Mouse (Mus musculus) CH12.LX (cell line): ENCODE measurements around the gene Tctn1. TPM values are rescaled to one million over a fixed set of nuclear protein-coding genes. Genes with fewer than 3 reads are reported as not detected.

Source experiments
- DNase-seq: peaks from one replicate; pipeline ENCODE4 v3.0.0-alpha.2; 2013; ENCODE audit errors: extremely low read depth
- H3K27ac ChIP-seq: 2 replicates; pipeline ENCODE4 v1.5.1; 2012; ENCODE audit warnings: low read depth, mild to moderate bottlenecking, control low read depth, moderate library complexity; ENCODE audit not compliant: insufficient read depth
- H3K27me3 ChIP-seq: replicated peaks from 2 replicates; pipeline ENCODE3; 2012; ENCODE audit warnings: inconsistent platforms
- H3K36me3 ChIP-seq, 2 experiments: replicated peaks in 1 of 2; 2 replicates each; pipeline versions ENCODE3 to v1.6.1; 2012; ENCODE audit warnings: inconsistent platforms in 1 of 2, low read length in 1 of 2, mild to moderate bottlenecking in 1 of 2, mixed read lengths in 1 of 2, moderate library complexity in 1 of 2; ENCODE audit not compliant: control insufficient read depth in 1 of 2, insufficient read depth in 1 of 2
- H3K4me1 ChIP-seq, 2 experiments: 2 replicates each; pipeline ENCODE4 v1.6.1; 2012; ENCODE audit warnings: inconsistent platforms in 1 of 2, moderate library complexity in 1 of 2; ENCODE audit not compliant: insufficient read depth in 2 of 2, control insufficient read depth in 1 of 2
- H3K4me2 ChIP-seq: 2 replicates; pipeline ENCODE4 v1.6.1; 2012; ENCODE audit warnings: low read depth, mild to moderate bottlenecking, control low read depth; ENCODE audit not compliant: poor library complexity, insufficient read depth, severe bottlenecking
- H3K4me3 ChIP-seq, 3 experiments: fragments of 150-350 bp in 1 of 3; sonication (generic) in 1 of 3; replicated peaks in 1 of 3; 2 replicates each; pipeline versions ENCODE3 to v1.5.1; 2011 to 2012; ENCODE audit warnings: low read depth in 2 of 3, low read length in 2 of 3, mild to moderate bottlenecking in 2 of 3, moderate library complexity in 2 of 3, control low read depth in 1 of 3, improper control_type of control experiment in 1 of 3, inconsistent platforms in 1 of 3, mixed read lengths in 1 of 3; ENCODE audit not compliant: poor library complexity in 1 of 3
- H3K79me2 ChIP-seq: replicated peaks from 2 replicates; pipeline ENCODE4 v1.6.1; 2012; ENCODE audit warnings: mild to moderate bottlenecking, moderate library complexity; ENCODE audit not compliant: control insufficient read depth, poor library complexity, insufficient read depth, severe bottlenecking; ENCODE audit errors: extremely low read depth
- H3K9ac ChIP-seq: 2 replicates; pipeline ENCODE4 v1.6.1; 2012; ENCODE audit warnings: low read depth, mild to moderate bottlenecking, control low read depth, moderate library complexity; ENCODE audit not compliant: insufficient read depth
- H3K9me3 ChIP-seq: replicated peaks from 2 replicates; pipeline ENCODE3; 2012; ENCODE audit warnings: low read length, inconsistent platforms, mixed read lengths
- CHD2 ChIP-seq: IDR thresholded peaks from 2 replicates; pipeline ENCODE4 v1.6.1; 2011; ENCODE audit warnings: low read length, improper control_type of control experiment
- ELF1 ChIP-seq: IDR thresholded peaks from 2 replicates; pipeline ENCODE4 v1.6.1; 2014; ENCODE audit warnings: low read depth, mild to moderate bottlenecking, inconsistent platforms, low read length, improper control_type of control experiment
- EP300 ChIP-seq: IDR thresholded peaks from 2 replicates; pipeline ENCODE4 v1.6.1; 2011; ENCODE audit warnings: low read length, improper control_type of control experiment
- ETS1 ChIP-seq: conservative IDR thresholded peaks from 2 replicates; pipeline ENCODE4 v1.6.1; 2012; ENCODE audit warnings: low read depth, mild to moderate bottlenecking, inconsistent platforms, low read length, improper control_type of control experiment, moderate library complexity
- GABPA ChIP-seq: IDR thresholded peaks from 2 replicates; pipeline ENCODE4 v1.6.1; 2012; ENCODE audit warnings: low read depth, low read length, improper control_type of control experiment, inconsistent platforms; ENCODE audit not compliant: insufficient replicate concordance
- HCFC1 ChIP-seq: IDR thresholded peaks from 2 replicates; pipeline ENCODE4 v1.6.1; 2012; ENCODE audit warnings: low read depth, mild to moderate bottlenecking, inconsistent platforms, low read length, improper control_type of control experiment
- JUND ChIP-seq: conservative IDR thresholded peaks from 2 replicates; pipeline ENCODE4 v1.6.1; 2011; ENCODE audit warnings: low read depth, low read length, improper control_type of control experiment
- KAT2A ChIP-seq: IDR thresholded peaks from 2 replicates; pipeline ENCODE4 v1.6.1; 2012; ENCODE audit warnings: low read length, improper control_type of control experiment, inconsistent platforms; ENCODE audit not compliant: insufficient replicate concordance
- MAX ChIP-seq: IDR thresholded peaks from 2 replicates; pipeline ENCODE4 v1.6.1; 2011; ENCODE audit warnings: low read length, improper control_type of control experiment
- MAZ ChIP-seq: IDR thresholded peaks from 2 replicates; pipeline ENCODE4 v1.6.1; 2012; ENCODE audit warnings: low read depth, mild to moderate bottlenecking, inconsistent platforms, low read length, improper control_type of control experiment, moderate library complexity
- MEF2A ChIP-seq: IDR thresholded peaks from 2 replicates; pipeline ENCODE4 v1.6.1; 2014; ENCODE audit warnings: low read depth, mild to moderate bottlenecking, inconsistent platforms, low read length, improper control_type of control experiment, borderline replicate concordance
- MXI1 ChIP-seq: IDR thresholded peaks from 2 replicates; pipeline ENCODE4 v1.6.1; 2011; ENCODE audit warnings: mild to moderate bottlenecking, low read depth, low read length, improper control_type of control experiment
- MYC ChIP-seq: IDR thresholded peaks from 2 replicates; pipeline ENCODE4 v1.6.1; 2011; ENCODE audit warnings: low read depth, mild to moderate bottlenecking, improper control_type of control experiment, low read length
- NELFE ChIP-seq: IDR thresholded peaks from 2 replicates; pipeline ENCODE4 v1.6.1; 2011; ENCODE audit warnings: low read depth, low read length, improper control_type of control experiment
- NRF1 ChIP-seq: IDR thresholded peaks from 2 replicates; pipeline ENCODE4 v1.6.1; 2014; ENCODE audit warnings: low read depth, mild to moderate bottlenecking, inconsistent platforms, low read length, improper control_type of control experiment, moderate library complexity
- POLR2A ChIP-seq: IDR thresholded peaks from 2 replicates; pipeline ENCODE4 v1.6.1; 2011; ENCODE audit warnings: low read depth, mild to moderate bottlenecking, improper control_type of control experiment, low read length
- RAD21 ChIP-seq: IDR thresholded peaks from 2 replicates; pipeline ENCODE4 v1.6.1; 2011; ENCODE audit warnings: low read depth, mild to moderate bottlenecking, low read length, improper control_type of control experiment, moderate library complexity
- RCOR1 ChIP-seq: conservative IDR thresholded peaks from 2 replicates; pipeline ENCODE4 v1.6.1; 2012; ENCODE audit warnings: low read depth, mild to moderate bottlenecking, inconsistent platforms, low read length, improper control_type of control experiment
- SIN3A ChIP-seq: IDR thresholded peaks from 2 replicates; pipeline ENCODE4 v1.6.1; 2012; ENCODE audit warnings: low read length, improper control_type of control experiment, inconsistent platforms
- SMC3 ChIP-seq: IDR thresholded peaks from 2 replicates; pipeline ENCODE4 v1.6.1; 2011; ENCODE audit warnings: low read depth, low read length, improper control_type of control experiment
- TBP ChIP-seq: conservative IDR thresholded peaks from 2 replicates; pipeline ENCODE4 v1.6.1; 2011; ENCODE audit warnings: low read depth, low read length, improper control_type of control experiment
- TCF12 ChIP-seq: IDR thresholded peaks from 2 replicates; pipeline ENCODE4 v1.6.1; 2014; ENCODE audit warnings: low read depth, mild to moderate bottlenecking, inconsistent platforms, low read length, improper control_type of control experiment
- UBTF ChIP-seq: IDR thresholded peaks from 2 replicates; pipeline ENCODE4 v1.6.1; 2012; ENCODE audit warnings: low read depth, mild to moderate bottlenecking, inconsistent platforms, low read length, improper control_type of control experiment, moderate library complexity
- USF1 ChIP-seq: IDR thresholded peaks from 2 replicates; pipeline ENCODE4 v1.6.1; 2014; ENCODE audit warnings: low read depth, mild to moderate bottlenecking, inconsistent platforms, low read length, improper control_type of control experiment
- ZMIZ1 ChIP-seq: IDR thresholded peaks from 2 replicates; pipeline ENCODE4 v1.6.1; 2012; ENCODE audit warnings: low read depth, mild to moderate bottlenecking, inconsistent platforms, low read length, improper control_type of control experiment
- ZNF384 ChIP-seq: IDR thresholded peaks from 2 replicates; pipeline ENCODE4 v1.6.1; 2012; ENCODE audit warnings: low read depth, low read length, improper control_type of control experiment, inconsistent platforms
- dilution Hi-C: fragments of 300-500 bp; cut with MboI; formaldehyde crosslinking; loops from 2 replicates; pipeline ENCODE4 v1.14.3; 2020; ENCODE audit warnings: low sequenced_read_pairs; ENCODE audit not compliant: extremely low pct_unique_long_range_greater_than_20kb, extremely low pct_ligation_motif_present
- in situ Hi-C: fragments of 300-500 bp; cut with MboI; formaldehyde crosslinking; loops from 3 replicates; pipeline ENCODE4 v1.14.3; 2019; ENCODE audit warnings: low sequenced_read_pairs, low pct_ligation_motif_present, low pct_unique_long_range_greater_than_20kb, mixed read lengths
- polyA plus RNA-seq: library from polyadenylated mRNA; unstranded; fragments of >175 nt; gene quantifications from 2 replicates; pipeline ENCODE4 v1.2.1, GENCODE M21; 2012; ENCODE audit warnings: low read depth; ENCODE audit not compliant: insufficient read length
- total RNA-seq, 2 experiments: library from RNA; depleted of rRNA; stranded (reverse); fragments of 300-350 nt in 1 of 2; fragments of >200 nt in 1 of 2; gene quantifications; 2 replicates each; pipeline ENCODE4 v1.2.3; 2012 to 2014

Gene Tctn1
- total and polyA plus RNA-seq, 3 experiments: 2.9 to 8.8 (median 3.7) TPM

- no peaks in the 10 kb centered on the region for H3K27me3 ChIP-seq
- H3K9ac ChIP-seq: peak overlapping the region; percentile 26; the same call in 1 of the 2 replicates
- no peak for TF ChIP-seq SMC3
- no peak for TF ChIP-seq MEF2A
- no peak for TF ChIP-seq GABPA
- no peak for TF ChIP-seq RAD21
- TF ChIP-seq SIN3A: no peak
- no peak for TF ChIP-seq KAT2A
- no peak for TF ChIP-seq ETS1
- no peak for TF ChIP-seq MAZ
- no peak for TF ChIP-seq NRF1
- no peak for TF ChIP-seq TCF12
- no peak for TF ChIP-seq CHD2
- TF ChIP-seq JUND: no peak
- TF ChIP-seq, all 38 proteins: peak for 0
- dilution Hi-C loops (no loop called here), in situ Hi-C loops (no loop called here)
- Histone ChIP-seq H3K4me3 (peak overlapping the region; percentile 15 to 76 (median 37)), H3K27ac (peak overlapping the region; percentile 51), H3K79me2 (peaks cover 38% of the 10 kb centered on the region), H3K9me3 (peaks cover 5% of the 10 kb centered on the region), H3K4me2 (peak overlapping the region; percentile 72), H3K36me3 (peaks cover 26 to 55% of the 10 kb centered on the region in 2 experiments), H3K4me1 (peaks cover 29 to 54% of the 10 kb centered on the region in 2 experiments)
- no peak for DNase-seq
These were observed 55.4 kb downstream of the Tctn1 start for GRCm38 (mm10) chr5:122208909-122209308.

DNA sequence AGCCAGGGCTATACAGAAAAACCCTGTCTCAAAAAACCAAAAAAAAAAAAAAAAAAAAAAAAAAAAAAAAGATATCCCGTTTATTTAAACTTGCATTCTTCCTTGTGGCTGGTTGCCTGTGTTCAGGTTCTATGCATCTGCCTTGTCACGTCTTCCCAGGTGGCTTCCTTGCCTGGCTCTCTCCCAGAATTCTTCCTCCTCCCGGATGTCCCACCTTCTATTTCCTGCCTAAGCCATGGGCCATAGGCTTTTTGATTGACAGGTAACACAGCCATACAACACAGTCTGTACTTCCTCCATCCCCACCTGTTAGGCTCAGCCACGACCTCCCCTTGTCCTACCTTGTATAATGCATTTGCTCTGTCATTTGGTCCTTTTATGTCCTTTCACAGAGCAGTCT lies 57.8 kb downstream of the Tctn1 start, which contains the start of gene Hvcn1:
Hvcn1 (plus strand) TSS at position 330 of the 400 bp plus-strand sequence.
- TF ChIP-seq HCFC1 (peak; percentile 80), RAD21 (no peak), ETS1 (0 out of 2 replicates have a peak, but pooled peaks have one; percentile 15), MEF2A (peak; percentile 15; the same call in 1 of the 2 replicates), NELFE (peak; percentile 80), TCF12 (peak; percentile 77), JUND (no peak), TBP (peak; percentile 91), USF1 (no peak), EP300 (no peak), MAZ (no peak), MAX (0 out of 2 replicates have a peak, but pooled peaks have one; percentile 27), RCOR1 (no peak), SMC3 (no peak), POLR2A (peak; percentile 64), MYC (peak; percentile 60; the same call in 1 of the 2 replicates), ZMIZ1 (0 out of 2 replicates have a peak, but pooled peaks have one; percentile 63), MXI1 (peak; percentile 71; the same call in 1 of the 2 replicates), CHD2 (peak; percentile 76), ELF1 (peak; percentile 86), ZNF384 (peak; percentile 29; the same call in 1 of the 2 replicates), UBTF (no peak), SIN3A (peak; percentile 70)
- peak within 1 kb of the TSS; percentile 76 to 84 (median 82) for H3K4me3 ChIP-seq
- no peaks in the 10 kb centered on the region for H3K27me3 ChIP-seq
- peak; percentile 92 for DNase-seq
- H3K27ac ChIP-seq: peak within 1 kb of the TSS; percentile 74
- in situ Hi-C loops: no loop called here
- peaks cover 25 to 50% of the 10 kb centered on the region in 2 experiments for H3K4me1 ChIP-seq
- dilution Hi-C loops: no loop called here
- H3K9me3 ChIP-seq: peaks cover 8% of the 10 kb centered on the region
- peak within 1 kb of the TSS; percentile 80 for H3K4me2 ChIP-seq
- H3K79me2 ChIP-seq: peaks cover 38% of the 10 kb centered on the region
- H3K9ac ChIP-seq: peak within 1 kb of the TSS; percentile 91
- peaks cover 21 to 54% of the 10 kb centered on the region in 2 experiments for H3K36me3 ChIP-seq
